Mouse (Mus musculus): Measurements from ENCODE around the gene Ntf5. TPM values are rescaled to one million over a fixed set of nuclear protein-coding genes. Genes with fewer than 3 reads are reported as not detected.

Gene Ntf5
- polyA plus RNA-seq (2017; shearing (Covaris generic)), result not detected

GRCm38 (mm10) chr7:45413113-45413863, at the start of gene Ntf5:
TSS of gene Ntf5 (plus strand) at chr7:45413695.
- ATAC-seq, result no peak

DNA sequence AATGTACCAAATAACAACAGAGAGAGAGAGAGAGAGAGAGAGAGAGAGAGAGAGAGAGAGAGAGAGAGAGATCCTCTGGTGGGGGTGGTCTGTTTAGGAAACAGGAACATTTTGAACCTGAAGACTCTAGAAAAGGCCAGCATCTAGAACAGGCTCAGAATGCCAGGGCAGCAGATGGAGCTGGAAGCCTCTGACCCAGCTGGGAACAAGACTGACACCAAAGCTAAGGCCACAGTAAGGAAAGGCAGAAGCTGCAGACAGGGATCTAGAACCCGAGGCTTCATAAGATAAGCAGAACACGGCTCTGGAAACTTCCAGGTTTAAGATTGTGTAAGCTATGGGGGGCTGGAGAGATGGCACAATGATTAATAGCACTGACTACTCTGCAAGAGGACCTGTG, 49.5 kb upstream of the Ntf5 start:
- no peak for ATAC-seq

GRCm38 (mm10) chr7:45365742-45366651, 47.5 kb upstream of the Ntf5 start:
- ATAC-seq, result no peak

GRCm38 (mm10) chr7:45366652-45367019, 46.9 kb upstream of the Ntf5 start, which contains the start of gene Ppfia3:
TSS of gene Ppfia3 (minus strand) at chr7:45367019.
- ATAC-seq, result no peak

GRCm38 (mm10) chr7:45367020-45367880, 46.2 kb upstream of the Ntf5 start:
- peak; percentile 83 for ATAC-seq

- no peak for ATAC-seq
These were observed 45.3 kb upstream of the Ntf5 start for GRCm38 (mm10) chr7:45368178-45368577.

GRCm38 (mm10) chr7:45369022-45369745, 44.3 kb upstream of the Ntf5 start:
- ATAC-seq, result no peak

DNA sequence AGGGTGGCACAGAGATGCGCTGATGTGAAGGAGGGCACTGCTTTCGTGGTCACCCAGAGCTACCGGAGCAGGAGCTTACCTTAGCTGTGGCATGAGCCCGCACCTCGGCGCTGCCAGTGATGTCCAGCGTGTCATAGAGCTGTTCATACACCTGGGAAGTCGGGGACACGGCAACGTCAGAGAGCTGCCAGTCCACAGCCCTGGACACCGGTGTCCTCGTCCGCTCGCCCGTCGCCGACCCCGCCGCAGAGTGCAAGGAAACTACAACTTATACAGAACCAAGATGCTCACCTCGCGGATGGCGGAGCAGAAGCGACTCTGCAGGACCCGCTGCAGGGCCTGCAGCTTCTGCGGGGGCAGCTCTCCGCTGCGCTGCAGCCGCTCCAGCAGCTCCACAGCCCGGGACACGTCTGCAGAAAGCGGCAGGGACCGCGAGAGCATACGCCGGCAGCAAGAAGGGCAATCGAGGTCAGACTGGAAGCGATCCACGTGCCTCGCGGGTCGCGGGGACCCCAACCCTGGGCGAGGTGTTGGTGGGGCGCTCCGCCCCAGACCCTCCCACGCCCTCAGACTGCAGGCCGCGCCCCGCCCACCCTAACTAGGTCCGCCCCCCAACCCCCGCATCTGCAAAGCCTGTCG, 43.5 kb upstream of the Ntf5 start:
- no peak for ATAC-seq

GRCm38 (mm10) chr7:45370475-45371311, 42.8 kb upstream of the Ntf5 start, which contains the start of gene Lin7b:
TSS of gene Lin7b (minus strand) at chr7:45370583.
- ATAC-seq, result peak; percentile 68

- no peak for ATAC-seq
These were observed 41.1 kb upstream of the Ntf5 start for GRCm38 (mm10) chr7:45372371-45372770.

- ATAC-seq, result peak; percentile 29
These were observed 38.9 kb upstream of the Ntf5 start for GRCm38 (mm10) chr7:45374620-45375019.

- no peak for ATAC-seq
These were observed 37.4 kb upstream of the Ntf5 start for GRCm38 (mm10) chr7:45376057-45376456.

DNA sequence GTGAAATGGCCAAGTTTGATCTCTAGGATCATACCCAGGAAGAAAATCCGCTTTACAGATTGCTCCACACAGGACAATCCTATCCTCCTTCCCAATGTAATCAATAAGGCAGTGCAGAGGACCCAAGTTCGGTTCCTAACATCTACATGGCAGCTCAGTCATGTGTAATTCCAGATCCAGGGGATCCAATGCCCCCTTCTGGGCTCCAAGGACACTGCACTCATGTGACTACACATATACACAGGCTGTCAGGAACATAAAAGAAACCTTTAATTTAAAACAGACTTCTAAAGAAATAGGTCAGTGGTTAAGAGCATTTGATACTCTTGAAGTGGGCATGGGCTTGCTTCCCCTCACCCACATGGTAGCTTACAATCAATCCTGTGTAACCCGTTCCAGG, 27.4 kb upstream of the Ntf5 start:
- ATAC-seq, result no peak

GRCm38 (mm10) chr7:45395129-45395541, 18.4 kb upstream of the Ntf5 start:
- ATAC-seq, result peak; percentile 55

DNA sequence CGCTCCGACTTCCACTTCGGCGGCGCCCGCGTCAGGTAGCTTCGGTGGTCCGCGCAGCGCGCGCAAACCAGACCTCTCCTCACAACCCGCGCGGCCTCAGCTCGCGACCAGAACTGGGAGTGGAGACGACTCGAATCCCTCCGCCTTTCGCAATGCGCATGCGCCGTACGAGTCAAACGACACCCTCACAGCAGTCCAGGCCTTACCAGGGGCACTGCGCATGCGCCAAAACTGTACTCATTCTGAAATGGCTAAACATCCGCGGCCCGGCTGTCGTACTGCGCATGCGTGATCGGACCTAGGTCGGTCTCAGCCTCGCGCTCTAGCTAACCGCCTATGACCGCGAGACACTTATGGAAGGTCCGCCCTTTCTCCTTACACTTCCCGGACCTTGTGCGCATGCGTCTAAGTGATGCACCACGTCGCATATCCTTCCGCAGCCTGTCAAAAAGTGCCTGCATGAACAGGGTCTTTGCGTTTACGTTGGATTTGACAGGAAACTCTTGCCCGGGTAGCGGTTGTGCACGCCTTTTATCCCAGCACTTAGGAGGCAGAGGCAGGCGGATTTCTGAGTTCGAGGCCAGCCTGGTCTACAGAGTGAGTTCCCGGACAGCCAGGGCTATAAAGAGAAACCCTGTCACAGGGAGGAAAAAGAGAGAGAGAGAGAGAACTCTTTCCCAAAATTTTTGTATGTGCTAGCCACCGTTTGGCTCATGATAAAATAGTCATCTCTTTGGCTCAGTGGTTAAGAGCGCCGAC, 17.7 kb upstream of the Ntf5 start, which contains the start of gene Snrnp70:
Gene Snrnp70, minus strand, starts transcription at position 165 of the 759 bp plus-strand sequence.
- peak; percentile 88 for ATAC-seq

- peak; percentile 26 for ATAC-seq
These were observed 17.1 kb upstream of the Ntf5 start for GRCm38 (mm10) chr7:45396337-45396775.

GRCm38 (mm10) chr7:45396787-45397186, 16.7 kb upstream of the Ntf5 start:
- ATAC-seq, result no peak

- ATAC-seq, result no peak
These were observed 11.9 kb upstream of the Ntf5 start for GRCm38 (mm10) chr7:45401521-45402085.

Measured in activated CD4-positive, CD25-positive, alpha-beta regulatory T cell, adult 4 months (primary cell).